Mouse (Mus musculus): ENCODE measurements around the gene Slc27a3.

Gene Slc27a3

DNA sequence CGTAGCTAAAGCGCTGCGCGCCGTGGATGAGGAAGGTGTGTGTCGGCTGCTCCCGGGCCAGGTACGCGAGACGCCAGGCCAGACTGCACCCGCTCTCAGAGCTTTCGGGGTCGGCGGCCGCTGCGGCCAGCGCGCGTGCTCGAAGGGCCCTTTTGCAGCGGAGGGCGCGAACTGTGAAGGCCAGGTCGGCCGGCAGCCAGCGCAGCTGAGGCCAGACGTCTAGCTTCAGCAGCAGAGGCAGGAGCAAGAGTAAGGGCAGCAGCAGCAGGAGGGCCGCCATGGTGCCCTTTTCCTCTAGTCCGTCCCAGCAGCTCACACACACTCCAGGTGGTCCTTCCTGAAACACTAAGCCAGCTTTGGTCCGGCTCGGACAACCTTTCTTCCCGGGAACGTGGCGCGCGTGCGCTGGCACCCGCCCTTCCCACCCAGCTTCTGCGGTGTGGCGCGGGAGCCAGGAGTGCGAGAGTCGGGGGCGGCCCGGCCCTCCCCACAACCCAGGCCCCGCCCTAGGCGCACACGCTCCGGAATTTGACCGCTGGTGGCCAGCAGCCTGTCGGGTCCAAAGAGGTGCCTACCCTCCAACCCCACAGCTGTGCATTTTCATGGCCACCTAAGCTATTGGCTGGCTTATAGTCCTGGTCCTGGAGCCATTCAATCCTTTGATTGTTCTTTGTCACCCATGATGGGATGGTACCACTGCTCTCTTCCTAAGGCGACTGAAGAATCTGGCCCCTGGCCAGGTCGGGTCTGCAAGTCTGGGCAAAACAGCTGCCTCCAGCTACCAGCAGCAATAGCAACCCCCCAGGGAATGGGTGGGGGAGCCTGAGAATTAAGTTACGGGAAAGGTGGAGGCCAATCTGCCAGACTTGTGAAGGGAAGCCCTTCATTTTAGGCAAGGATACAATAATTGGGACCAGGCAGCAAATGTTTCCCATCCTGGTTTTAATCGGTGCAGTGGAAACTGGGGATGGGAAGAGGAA, at the start of gene Slc27a3:
Gene Slc27a3 (minus strand): TSS at position 428 of the 980 bp plus-strand sequence.
- DNase-seq (ENCODE audit: low read depth) = peak; percentile 60

DNA sequence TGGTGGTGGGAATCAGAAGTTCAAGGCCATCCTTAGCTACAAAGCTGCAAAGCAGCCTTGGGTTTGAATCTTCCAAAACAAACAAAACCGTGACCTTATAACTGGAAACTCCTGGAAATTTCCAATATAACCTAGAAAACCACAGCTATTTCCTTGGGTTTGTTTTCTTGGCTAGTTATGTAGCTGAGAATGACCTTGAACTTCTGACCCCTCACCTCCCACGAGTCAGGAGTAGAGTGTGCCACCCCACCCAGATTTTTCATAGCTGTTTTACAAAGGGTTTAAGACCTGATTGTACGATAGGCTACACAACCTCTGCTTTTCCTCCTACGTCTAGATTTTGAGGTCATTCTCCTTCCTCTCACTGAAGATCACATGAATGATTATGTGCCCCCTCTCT, 47.4 kb upstream of the Slc27a3 start:
- DNase-seq (ENCODE audit: low read depth) = no peak

- no peak for DNase-seq (ENCODE audit: low read depth)
Observed at GRCm38 (mm10) chr3:90434073-90434730, 44.5 kb upstream of the Slc27a3 start.

- DNase-seq (ENCODE audit: low read depth) = peak; percentile 100
Observed at GRCm38 (mm10) chr3:90433381-90434020, 43.8 kb upstream of the Slc27a3 start, which contains the start of gene Ints3. Ints3 (minus strand) TSS chr3:90433622.

- DNase-seq (ENCODE audit: low read depth) = peak; percentile 10
Observed at GRCm38 (mm10) chr3:90432811-90433219, 43.1 kb upstream of the Slc27a3 start.

- no peak for DNase-seq (ENCODE audit: low read depth)
Observed at GRCm38 (mm10) chr3:90432348-90432747, 42.6 kb upstream of the Slc27a3 start.

- no peak for DNase-seq (ENCODE audit: low read depth)
Observed at GRCm38 (mm10) chr3:90429576-90429975, 39.8 kb upstream of the Slc27a3 start.

DNA sequence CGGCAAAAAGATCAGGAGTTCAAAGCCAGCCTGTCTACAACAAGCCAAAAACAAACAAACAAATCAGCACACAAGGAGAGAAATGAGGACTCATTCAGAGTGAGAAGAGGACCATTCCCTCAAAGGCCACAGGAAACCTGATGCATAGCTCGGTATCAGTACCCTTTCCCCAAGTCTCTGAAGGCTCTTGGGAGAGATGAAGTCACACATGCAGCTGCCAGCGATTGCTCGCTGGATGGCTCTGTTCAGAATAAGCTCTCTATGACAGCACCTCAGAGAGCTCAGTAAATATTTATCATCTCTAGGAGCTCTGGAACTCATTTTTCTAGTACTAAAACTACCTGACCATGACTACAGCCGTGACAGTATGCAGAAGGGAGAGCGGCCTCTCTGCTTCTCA, 38.4 kb upstream of the Slc27a3 start:
- no peak for DNase-seq (ENCODE audit: low read depth)

GRCm38 (mm10) chr3:90427574-90427973, 37.8 kb upstream of the Slc27a3 start:
- DNase-seq (ENCODE audit: low read depth) = peak; percentile 12

GRCm38 (mm10) chr3:90425499-90425898, 35.8 kb upstream of the Slc27a3 start:
- no peak for DNase-seq (ENCODE audit: low read depth)

GRCm38 (mm10) chr3:90423549-90423948, 33.8 kb upstream of the Slc27a3 start:
- DNase-seq (ENCODE audit: low read depth) = no peak

- DNase-seq (ENCODE audit: low read depth) = no peak
Observed at GRCm38 (mm10) chr3:90420696-90421095, 31.0 kb upstream of the Slc27a3 start.

- no peak for DNase-seq (ENCODE audit: low read depth)
Observed at GRCm38 (mm10) chr3:90413011-90413396, 23.3 kb upstream of the Slc27a3 start.

DNA sequence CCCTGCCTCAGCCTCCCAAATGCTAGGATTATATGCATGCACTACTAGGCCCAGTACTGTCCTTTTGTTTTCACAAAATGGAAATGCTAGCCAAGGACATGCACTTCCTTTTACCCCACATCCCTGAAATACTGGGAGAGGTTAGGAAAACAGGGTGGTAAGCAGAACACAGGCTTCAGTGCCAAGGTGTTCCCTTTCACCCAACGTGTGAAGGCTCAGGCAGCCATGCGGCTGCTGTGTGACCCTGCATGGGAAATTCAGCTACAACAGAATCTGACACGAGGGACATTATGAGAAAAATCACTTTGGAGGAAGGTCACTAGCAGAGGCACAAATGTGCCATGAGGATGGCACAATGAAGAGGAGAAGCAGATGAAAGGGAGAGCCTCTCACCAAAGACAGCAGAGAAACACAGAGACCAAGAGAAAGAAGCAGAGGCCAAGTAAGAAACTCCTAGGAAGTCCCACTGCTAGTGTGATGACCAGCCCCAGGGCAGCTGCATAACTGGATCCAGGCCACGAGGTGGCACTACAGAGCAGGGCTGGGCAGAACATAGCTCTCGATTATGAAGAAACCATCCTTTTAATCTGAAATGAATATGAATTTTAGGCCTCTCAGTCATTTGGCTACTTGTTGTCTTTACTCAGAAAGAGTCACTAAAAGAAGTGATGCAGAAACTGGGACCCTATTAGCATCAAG, 22.7 kb upstream of the Slc27a3 start:
- DNase-seq (ENCODE audit: low read depth) = no peak

DNA sequence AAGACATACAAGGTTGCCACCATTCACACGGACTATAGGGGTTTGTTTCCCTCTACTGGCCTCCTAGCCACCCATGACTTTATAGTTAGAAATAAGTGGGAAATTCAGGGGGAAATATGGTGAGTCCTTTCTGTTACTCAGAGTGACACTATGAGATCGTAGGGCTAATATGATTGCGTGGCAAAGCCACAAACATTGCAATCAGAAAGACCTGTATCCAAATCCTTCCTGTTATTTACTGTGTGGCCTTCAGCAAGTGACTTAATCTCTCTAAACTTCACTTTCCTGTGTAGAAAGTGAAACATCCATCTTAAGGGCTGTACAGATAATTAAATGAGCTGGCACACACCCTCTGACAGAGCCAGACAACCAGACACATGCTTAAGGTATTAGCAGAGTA, 19.0 kb upstream of the Slc27a3 start:
- no peak for DNase-seq (ENCODE audit: low read depth)

GRCm38 (mm10) chr3:90406414-90406813, 16.7 kb upstream of the Slc27a3 start:
- no peak for DNase-seq (ENCODE audit: low read depth)

DNA sequence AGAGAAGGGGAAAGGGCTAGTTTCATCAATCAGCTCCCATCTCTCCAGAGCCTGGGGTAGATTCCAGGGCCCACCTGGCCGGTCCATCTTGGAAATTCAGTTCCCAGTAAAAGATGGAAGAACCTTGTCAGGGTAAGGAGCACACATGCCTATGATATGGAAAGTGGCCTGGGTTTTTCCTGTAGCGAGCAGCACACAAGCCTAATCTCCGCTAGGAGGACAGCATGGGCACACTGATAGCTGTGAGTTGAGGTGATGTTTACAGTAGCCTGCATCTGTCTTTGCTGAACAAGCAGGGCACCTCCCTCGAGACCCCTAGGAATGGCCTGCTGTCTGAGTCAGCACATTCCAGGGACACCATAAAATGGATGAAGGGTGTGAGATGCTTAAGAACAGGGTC, 14.9 kb upstream of the Slc27a3 start:
- DNase-seq (ENCODE audit: low read depth) = no peak

DNA sequence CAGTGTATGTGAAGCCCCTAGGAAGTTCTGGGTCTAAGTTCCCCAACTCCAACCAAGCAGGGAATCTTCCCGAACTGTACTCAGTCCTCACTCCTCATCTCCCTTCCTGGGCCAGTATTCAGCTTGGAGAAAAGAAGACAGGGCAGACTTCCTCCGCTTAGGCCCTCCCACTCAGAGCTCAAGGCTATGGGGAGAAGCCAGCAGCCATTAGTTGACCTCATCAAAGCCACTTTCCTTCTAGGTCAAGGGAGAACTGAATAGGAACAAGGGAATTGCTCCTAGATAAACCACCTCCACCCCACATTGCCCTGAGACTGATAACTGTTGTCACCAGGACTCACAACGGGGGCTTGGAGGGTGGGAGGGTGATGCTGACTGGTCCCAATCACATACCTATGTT, 14.4 kb upstream of the Slc27a3 start:
- no peak for DNase-seq (ENCODE audit: low read depth)

DNA sequence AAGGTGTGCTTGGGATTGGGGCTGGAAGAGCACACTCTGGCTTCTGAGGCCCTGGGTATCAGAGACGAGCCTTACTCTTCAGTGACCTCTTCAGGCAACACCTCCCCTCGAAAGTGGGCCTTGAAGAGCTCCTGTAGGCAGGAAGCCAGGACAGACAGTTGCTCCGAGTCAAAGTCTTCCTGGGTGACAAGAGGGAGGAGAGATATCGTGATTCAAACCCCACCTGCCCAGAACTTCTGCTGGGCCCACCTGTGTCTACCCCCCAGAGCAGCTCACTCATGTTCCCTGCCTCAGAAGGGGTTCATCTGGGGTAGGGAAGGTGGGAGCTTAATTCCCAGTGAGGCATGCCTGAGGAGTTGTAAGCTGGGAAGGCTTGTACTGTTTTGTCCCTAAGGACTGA, 11.3 kb upstream of the Slc27a3 start:
- DNase-seq (ENCODE audit: low read depth) = no peak

- DNase-seq (ENCODE audit: low read depth) = no peak
Observed at GRCm38 (mm10) chr3:90395629-90396028, 5.9 kb upstream of the Slc27a3 start.

- DNase-seq (ENCODE audit: low read depth) = no peak
Observed at GRCm38 (mm10) chr3:90392661-90393060, 2.9 kb upstream of the Slc27a3 start.

- DNase-seq (ENCODE audit: low read depth) = no peak
Observed at GRCm38 (mm10) chr3:90391941-90392340, 2.2 kb upstream of the Slc27a3 start.

All from fibroblast of lung, adult 2 months (primary cell).